In genomic region chr6:72097181-72097995, GRCm38 (mm10) we compare ENCODE assay signal across 8 mouse cellular contexts. TPM values are rescaled to one million over a fixed set of nuclear protein-coding genes. Genes with fewer than 3 reads are reported as not detected.
DNase-seq lines count a peak whose midpoint lies in the region; ATAC-seq and TF ChIP-seq lines count a peak whose summit lies in the region.

Gene St3gal5, plus strand, starts transcription at chr6:72097592.

- peaks cover 2% of the 10 kb centered on the region for H3K79me3 ChIP-seq in C2C12 (ENCODE audit: low read depth)

- H3K27ac ChIP-seq in embryonic fibroblast, embryonic 13.5 days (ENCODE audit: insufficient read depth, low read length): peak within 1 kb of the TSS; percentile 34
- peak within 1 kb of the TSS; percentile 69 for H3K27ac ChIP-seq in heart, embryonic 11.5 days (ENCODE audit: low read depth, low read length)
- peak within 1 kb of the TSS; percentile 82 for H3K27ac ChIP-seq in kidney, embryonic 16.5 days (ENCODE audit: low read length)
- peak within 1 kb of the TSS; percentile 88 for H3K27ac ChIP-seq in liver, adult 2 months (replicated peaks; ENCODE audit: insufficient read depth, low read depth, low read length)

- under 1% methylated on average over 81 of the region's 81 CpGs for WGBS in heart, embryonic 11.5 days (ENCODE audit: insufficient replicate concordance)
- WGBS in kidney, embryonic 16.5 days: under 1% methylated on average over 67 of the region's 81 CpGs
- WGBS in liver, adult 2 months: under 1% methylated on average over 60 of the region's 81 CpGs

- peak within 1 kb of the TSS; percentile 56 for H3K4me3 ChIP-seq in C2C12 (ENCODE audit: insufficient read depth, poor library complexity, severe bottlenecking)
- H3K4me3 ChIP-seq in embryonic fibroblast, embryonic 13.5 days (ENCODE audit: insufficient read depth, low read length): peak within 1 kb of the TSS; percentile 73
- peak within 1 kb of the TSS; percentile 58 for H3K4me3 ChIP-seq in heart, embryonic 11.5 days (ENCODE audit: low read depth, low read length)
- peak within 1 kb of the TSS; percentile 80 for H3K4me3 ChIP-seq in kidney, embryonic 16.5 days (ENCODE audit: low read length)
- H3K4me3 ChIP-seq in liver, adult 2 months (ENCODE audit: insufficient read depth, low read depth, low read length): peak within 1 kb of the TSS; percentile 88

- H3K36me3 ChIP-seq in C2C12 (ENCODE audit: control insufficient read depth, insufficient read depth): no peaks in the 10 kb centered on the region
- no peaks in the 10 kb centered on the region for H3K36me3 ChIP-seq in heart, embryonic 11.5 days (ENCODE audit: control insufficient read depth, insufficient read depth, low read length)
- no peaks in the 10 kb centered on the region for H3K36me3 ChIP-seq in kidney, embryonic 16.5 days (ENCODE audit: insufficient read depth, low read length)
- no peaks in the 10 kb centered on the region for H3K36me3 ChIP-seq in liver, adult 2 months (ENCODE audit: control insufficient read depth, insufficient read depth, low read length)

- peaks cover 14% of the 10 kb centered on the region for H3K79me2 ChIP-seq in C2C12 (ENCODE audit: control insufficient read depth, insufficient read depth)
- H3K79me2 ChIP-seq in liver, adult 2 months (ENCODE audit: control insufficient read depth, insufficient read depth, low read length): peaks cover 41% of the 10 kb centered on the region

- no peaks in the 10 kb centered on the region for H3K9me3 ChIP-seq in heart, embryonic 11.5 days (replicated peaks; ENCODE audit: control insufficient read depth, low read length)
- H3K9me3 ChIP-seq in kidney, embryonic 16.5 days (ENCODE audit: low read length): no peaks in the 10 kb centered on the region

- DNase-seq in brain, adult 2 months (ENCODE audit: low read depth, low spot score): peak; percentile 95
- DNase-seq in liver, adult 2 months (ENCODE audit: extremely low read depth, low read depth, low spot score): peak; percentile 49
- peak; percentile 91 to 93 for DNase-seq in spleen, postnatal 36 days (ENCODE audit: low spot score in 2 of 2)

- H3K4me2 ChIP-seq in heart, embryonic 11.5 days: peak within 1 kb of the TSS; percentile 87
- H3K4me2 ChIP-seq in kidney, embryonic 16.5 days (replicated peaks; ENCODE audit: low read depth, low read length): peak within 1 kb of the TSS; percentile 98

- no peaks in the 10 kb centered on the region for H3K4me1 ChIP-seq in embryonic fibroblast, embryonic 13.5 days (ENCODE audit: control insufficient read depth, insufficient read depth, low read length)
- peaks cover 30% of the 10 kb centered on the region for H3K4me1 ChIP-seq in heart, embryonic 11.5 days (ENCODE audit: control insufficient read depth, insufficient read depth, low read length)
- H3K4me1 ChIP-seq in kidney, embryonic 16.5 days (ENCODE audit: insufficient read depth, low read length): peaks cover 51% of the 10 kb centered on the region
- H3K4me1 ChIP-seq in liver, adult 2 months (ENCODE audit: control insufficient read depth, insufficient read depth, low read length): peaks cover 15% of the 10 kb centered on the region

- peak within 1 kb of the TSS; percentile 86 for H3K9ac ChIP-seq in heart, embryonic 11.5 days (ENCODE audit: low read depth, low read length)
- H3K9ac ChIP-seq in kidney, embryonic 16.5 days (replicated peaks; ENCODE audit: low read length): peak within 1 kb of the TSS; percentile 85
- H3K9ac ChIP-seq in liver, adult 2 months (ENCODE audit: low read depth, low read length): peak within 1 kb of the TSS; percentile 96

- peak; percentile 97 for ATAC-seq in heart, embryonic 11.5 days (replicated peaks; ENCODE audit: insufficient number of reproducible peaks, low FRiP score, low TSS enrichment)
- ATAC-seq in kidney, embryonic 16.5 days (ENCODE audit: low FRiP score, low TSS enrichment): peak; percentile 96
- peak; percentile 79 for ATAC-seq in monocyte, adult 5-6 weeks (replicated peaks; ENCODE audit: insufficient number of reproducible peaks, low FRiP score, low TSS enrichment, poor library complexity, severe bottlenecking)

- TF ChIP-seq CTCF in C2C12 (IDR thresholded peaks at IDR 0.05; ENCODE audit: control insufficient read depth, insufficient read depth, insufficient read length): no peak
- no peak for TF ChIP-seq CTCF in embryonic fibroblast, embryonic 13.5 days (IDR thresholded peaks at IDR 0.05; ENCODE audit: borderline replicate concordance, insufficient read depth, low read length)
- TF ChIP-seq CTCF in liver, adult 2 months (IDR thresholded peaks at IDR 0.05; ENCODE audit: low read depth, low read length): no peak

- TF ChIP-seq POLR2A in embryonic fibroblast, embryonic 13.5 days (IDR thresholded peaks at IDR 0.05; ENCODE audit: low read depth, low read length): peak; percentile 68
- peak; percentile 34 for TF ChIP-seq POLR2A in liver, adult 2 months (IDR thresholded peaks at IDR 0.05; ENCODE audit: extremely low read depth, insufficient read depth, low read length)

- H3K27me3 ChIP-seq in C2C12 (ENCODE audit: control insufficient read depth, insufficient read depth, insufficient read length): no peaks in the 10 kb centered on the region
- H3K27me3 ChIP-seq in heart, embryonic 11.5 days (ENCODE audit: control insufficient read depth, insufficient read depth, low read length): no peaks in the 10 kb centered on the region
- H3K27me3 ChIP-seq in kidney, embryonic 16.5 days (ENCODE audit: insufficient read depth, low read length): no peaks in the 10 kb centered on the region
- H3K27me3 ChIP-seq in liver, adult 2 months (ENCODE audit: control insufficient read depth, insufficient read depth, low read length): no peaks in the 10 kb centered on the region

- H3ac ChIP-seq in C2C12 (ENCODE audit: control insufficient read depth, insufficient read length, low read depth): peak within 1 kb of the TSS; percentile 88

TF ChIP-seq in C2C12, 6 proteins besides CTCF, POLR2A, EP300 and RAD21:
- TF ChIP-seq MAX (IDR thresholded peaks at IDR 0.05): no peak
- TF ChIP-seq USF1 (IDR thresholded peaks at IDR 0.05; ENCODE audit: low read depth): peak; percentile 70

RNA-seq across cellular contexts. Expression of gene St3gal5, which starts in this region (rescaled TPM):
- 27.6 TPM for polyA plus RNA-seq in C2C12 (2012; fragmentation: generic; extraction: Trizol)
- 32.3 and 34.3 TPM in 2 replicates for polyA plus RNA-seq in embryonic fibroblast, embryonic 13.5 days (2011; ENCODE audit: insufficient read length, low read depth, missing spikeins)
- 69.9 and 72.4 TPM in 2 replicates for polyA plus RNA-seq in heart, embryonic 11.5 days (2014; fragmentation: Nextera tagmentation; extraction: Ambion mirVana)
- polyA plus RNA-seq in kidney, embryonic 16.5 days (2015; fragmentation: Nextera tagmentation; extraction: Ambion mirVana): 32.5 and 34.0 TPM in 2 replicates
- total RNA-seq in liver, adult 2 months (2014; rRNA removed): 115 and 162 TPM in 2 replicates
- 61.4 and 133 TPM in 2 replicates for polyA plus RNA-seq in liver, adult 2 months (2012; rRNA removed)
- total RNA-seq in monocyte, adult 5-6 weeks (2017): 28.9 to 43.8 TPM (median 38.3 TPM) in 3 replicates

Comparison
In these comparisons a context has a peak if more than half of its experiments do, and no peak if none do; other contexts are left out.
1. Peak in every context shown above with its lines: DNase-seq, ATAC-seq, H3K4me3 ChIP-seq and H3K27ac ChIP-seq.
2. H3K27ac ChIP-seq: peak in every context shown above with its lines; median percentile 88 in liver, adult 2 months; 82 in kidney, embryonic 16.5 days; 69 in heart, embryonic 11.5 days; 34 in embryonic fibroblast, embryonic 13.5 days.